Mouse (Mus musculus) frontal cortex, postnatal 10 days (tissue): ENCODE results near the gene Armt1.
"Not testable (repeated sequence)": the region's sequence is repeated elsewhere in the genome, so short reads cannot be mapped to it uniquely, and the experiment has no call there.

Source experiments
- DNase-seq, 2 experiments: peaks; one replicate each; pipeline ENCODE4 v3.0.0; 2022; ENCODE audit warnings: low spot score in 2 of 2, mixed read lengths in 1 of 2

The Armt1 gene

GRCm38 (mm10) chr10:4433871-4434270, 1.6 kb downstream of the Armt1 start:
- not testable (repeated sequence) for DNase-seq

GRCm38 (mm10) chr10:4435416-4435815, 3.1 kb downstream of the Armt1 start:
- no peak for DNase-seq

DNA sequence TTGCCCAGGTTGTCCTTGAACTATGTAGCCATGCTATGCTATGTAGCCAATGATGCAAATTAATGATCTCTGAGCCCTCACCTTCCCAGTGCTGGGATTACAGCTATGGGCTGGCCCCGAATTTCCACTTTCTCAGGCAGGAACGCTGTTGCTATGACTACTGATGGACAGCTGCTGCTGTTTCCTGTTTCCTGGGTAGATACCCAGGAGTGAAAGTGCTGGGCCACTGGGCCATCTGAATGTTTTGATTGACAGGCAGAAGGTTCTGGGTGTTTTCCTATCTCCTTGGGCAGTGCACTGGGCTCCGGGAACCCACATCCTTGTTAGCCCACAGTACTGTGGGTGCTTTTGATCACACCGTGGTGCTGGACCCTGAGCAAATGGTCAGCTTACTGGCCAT, 24.1 kb downstream of the Armt1 start:
- DNase-seq = no peak

GRCm38 (mm10) chr10:4460201-4460600, 27.9 kb downstream of the Armt1 start:
- DNase-seq = no peak

DNA sequence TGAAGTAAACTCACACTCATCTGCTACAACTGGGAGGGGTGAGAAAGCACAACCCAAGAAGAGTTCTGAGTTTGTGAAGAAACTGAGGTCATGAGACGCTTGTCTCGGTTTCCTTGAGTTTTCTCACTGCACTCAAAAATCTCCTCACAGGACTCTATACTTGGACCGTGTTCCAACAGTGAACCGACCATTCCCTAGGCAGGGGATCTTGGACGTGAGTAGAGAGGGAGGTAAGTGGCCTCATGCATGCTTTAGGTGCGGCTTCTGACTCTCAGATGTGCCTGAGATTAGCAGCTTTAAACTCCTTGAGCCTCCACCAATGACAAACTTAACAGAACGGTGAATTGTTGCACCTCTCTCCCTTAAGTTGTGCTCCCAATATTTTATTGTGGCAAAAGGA, 33.5 kb downstream of the Armt1 start:
- no peak for DNase-seq

- no peak for DNase-seq
These were observed 37.1 kb downstream of the Armt1 start for GRCm38 (mm10) chr10:4469406-4469805.

DNA sequence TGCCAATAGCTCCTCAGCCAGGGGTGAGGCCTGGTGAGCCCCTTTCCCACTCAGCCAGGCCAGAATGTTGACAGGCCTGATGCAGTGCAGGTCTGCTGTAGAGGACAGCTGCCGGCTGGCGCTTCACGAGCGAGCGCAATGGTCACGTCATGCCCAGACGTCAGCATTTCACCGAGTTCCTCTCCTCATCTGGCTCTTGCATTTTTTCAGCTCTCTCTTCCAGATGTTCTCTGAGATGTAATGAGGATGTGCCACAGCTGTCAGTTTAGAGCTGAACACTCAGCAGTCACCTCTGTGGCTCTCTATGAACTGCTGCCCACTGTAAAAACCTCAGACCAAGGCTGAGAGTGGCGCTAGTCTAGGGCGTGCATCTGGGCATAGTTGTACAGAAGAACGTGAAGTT, 41.3 kb downstream of the Armt1 start:
- DNase-seq = no peak

GRCm38 (mm10) chr10:4475431-4475830, 43.2 kb downstream of the Armt1 start:
- DNase-seq = no peak

GRCm38 (mm10) chr10:4476604-4477003, 44.3 kb downstream of the Armt1 start:
- no peak for DNase-seq

DNA sequence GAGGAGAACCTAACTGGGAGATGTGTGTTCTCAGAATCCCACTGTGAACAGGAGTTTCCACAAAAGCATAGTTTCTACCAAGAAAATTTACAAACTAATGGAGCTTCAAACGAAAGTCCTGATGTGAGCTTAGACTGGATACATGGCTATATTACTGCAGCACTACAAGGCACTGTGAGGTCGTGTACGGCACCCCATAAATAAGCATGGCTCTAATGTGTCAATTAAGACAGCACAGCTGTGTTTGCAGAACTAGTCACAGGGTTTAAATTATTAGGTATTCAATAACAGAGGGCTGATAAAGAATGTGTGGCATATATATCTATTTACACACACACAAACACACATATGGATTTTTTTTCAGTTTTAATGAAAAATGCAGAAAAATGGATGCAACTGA, 48.7 kb downstream of the Armt1 start:
- DNase-seq = no peak

- DNase-seq = no peak
These were observed 49.4 kb downstream of the Armt1 start for GRCm38 (mm10) chr10:4481695-4482094.

GRCm38 (mm10) chr10:4482355-4482754, 50.1 kb downstream of the Armt1 start, which contains the start of gene Ccdc170:
TSS of gene Ccdc170 (plus strand) at chr10:4482502.
- DNase-seq = no peak

- DNase-seq = no peak
These were observed 51.6 kb downstream of the Armt1 start for GRCm38 (mm10) chr10:4483848-4484247.

GRCm38 (mm10) chr10:4484986-4485385, 52.7 kb downstream of the Armt1 start:
- no peak for DNase-seq

GRCm38 (mm10) chr10:4489865-4490264, 57.6 kb downstream of the Armt1 start:
- DNase-seq = no peak

DNA sequence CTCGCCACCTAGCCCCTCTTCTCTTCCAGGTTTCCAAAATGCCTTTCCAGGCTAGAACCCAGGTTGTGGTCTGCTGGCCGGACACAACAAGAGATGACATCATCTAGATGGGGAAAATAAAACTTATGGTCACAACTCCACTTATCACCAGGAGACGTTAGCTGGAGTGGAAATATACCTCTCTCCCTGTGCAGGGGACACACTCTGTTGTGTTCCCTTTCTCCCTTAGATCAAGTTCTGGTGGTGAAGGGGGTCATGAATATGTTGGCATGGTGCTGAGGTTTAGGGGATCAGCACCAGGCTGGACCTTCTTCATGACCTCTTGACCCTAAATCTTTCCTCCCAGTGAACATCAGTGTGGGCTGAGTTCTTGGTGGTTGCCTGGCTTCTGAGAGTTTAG, 59.0 kb downstream of the Armt1 start:
- DNase-seq = no peak

GRCm38 (mm10) chr10:4492045-4492444, 59.8 kb downstream of the Armt1 start:
- DNase-seq = no peak

DNA sequence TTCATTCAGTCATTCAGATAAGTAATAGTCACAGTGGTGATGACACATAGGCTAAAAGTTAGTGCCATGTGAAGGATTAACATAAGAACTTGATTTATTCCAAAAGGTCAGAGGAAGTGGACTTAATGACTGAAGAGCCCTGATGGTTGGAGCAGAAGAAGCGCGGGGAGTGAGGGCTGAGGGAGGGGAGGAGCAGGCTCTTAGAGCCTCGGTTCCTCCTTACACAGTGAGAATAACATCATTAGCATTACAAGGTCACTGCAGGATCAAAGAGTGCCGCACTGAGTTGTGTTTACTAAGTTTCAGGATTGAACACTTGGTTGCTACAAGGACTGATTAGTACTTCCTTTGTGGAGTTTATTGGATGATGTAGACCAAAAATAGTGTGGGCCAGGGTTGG, 60.6 kb downstream of the Armt1 start:
- DNase-seq = no peak

DNA sequence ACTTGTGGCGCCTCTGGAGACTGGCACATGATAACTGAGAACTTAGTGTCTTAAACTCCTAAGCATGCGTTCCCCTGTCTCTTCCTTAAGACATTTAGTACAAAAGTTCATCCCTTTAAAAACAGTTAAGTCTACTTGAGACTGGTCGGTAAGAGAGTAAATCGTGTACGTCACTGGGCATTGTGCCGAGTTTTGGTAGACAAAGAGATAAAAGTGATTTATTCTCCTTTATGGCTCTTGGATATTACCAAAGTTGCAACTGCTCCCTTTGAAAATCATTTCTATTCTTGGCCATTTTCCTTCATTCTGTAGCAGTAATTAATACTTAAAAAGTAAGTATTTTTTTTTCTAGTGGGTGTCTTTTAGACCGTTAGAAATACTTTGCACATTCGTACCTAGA, 71.0 kb downstream of the Armt1 start:
- no peak for DNase-seq
